Mouse (Mus musculus): ENCODE results near the gene Vmn1r32.

Vmn1r32 gene

GRCm38 (mm10) chr6:66559996-66560395, at the start of gene Vmn1r32:
Gene Vmn1r32, minus strand, starts transcription at chr6:66560096.
- DNase-seq (ENCODE audit: low spot score): no peak

DNA sequence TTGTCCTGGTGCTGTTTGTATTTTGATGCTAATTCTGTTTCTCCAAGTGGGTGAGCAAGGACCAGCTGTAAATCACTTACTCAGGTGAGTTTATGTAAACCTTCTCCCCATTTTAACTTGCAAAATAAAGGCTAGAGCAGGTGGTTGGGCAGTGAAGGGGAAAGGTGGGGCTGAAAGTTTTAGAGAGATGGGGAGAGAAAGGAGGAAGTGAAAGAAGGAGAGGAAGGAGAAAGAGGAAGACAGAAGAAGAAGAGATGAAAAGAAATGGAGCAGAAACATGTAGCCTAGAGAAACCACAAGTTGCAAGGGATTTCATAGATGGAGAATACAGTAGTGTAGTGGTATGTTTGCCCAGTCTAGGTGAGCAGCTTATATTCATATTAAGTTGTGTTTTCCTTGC, 35.9 kb upstream of the Vmn1r32 start:
- DNase-seq (ENCODE audit: low spot score): no peak

DNA sequence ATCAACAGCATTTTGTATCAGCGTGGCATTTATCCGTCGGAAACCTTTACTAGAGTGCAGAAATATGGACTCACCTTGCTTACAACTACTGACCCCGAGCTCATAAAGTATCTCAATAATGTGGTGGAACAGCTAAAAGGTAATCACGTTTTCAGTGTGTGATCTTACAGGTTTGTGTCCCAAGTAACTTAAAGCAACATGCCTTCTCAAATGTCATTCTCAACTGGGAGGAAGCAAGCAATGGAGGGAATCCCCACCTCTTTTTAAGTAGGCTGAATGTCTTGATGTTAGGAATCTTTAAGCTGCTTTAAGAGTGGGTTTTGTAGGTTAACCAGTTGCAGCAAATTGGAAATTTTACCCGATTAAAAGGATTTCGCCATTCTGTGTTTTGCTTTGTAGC, 23.9 kb downstream of the Vmn1r32 start:
- peak; percentile 37 for DNase-seq (ENCODE audit: low spot score)

DNA sequence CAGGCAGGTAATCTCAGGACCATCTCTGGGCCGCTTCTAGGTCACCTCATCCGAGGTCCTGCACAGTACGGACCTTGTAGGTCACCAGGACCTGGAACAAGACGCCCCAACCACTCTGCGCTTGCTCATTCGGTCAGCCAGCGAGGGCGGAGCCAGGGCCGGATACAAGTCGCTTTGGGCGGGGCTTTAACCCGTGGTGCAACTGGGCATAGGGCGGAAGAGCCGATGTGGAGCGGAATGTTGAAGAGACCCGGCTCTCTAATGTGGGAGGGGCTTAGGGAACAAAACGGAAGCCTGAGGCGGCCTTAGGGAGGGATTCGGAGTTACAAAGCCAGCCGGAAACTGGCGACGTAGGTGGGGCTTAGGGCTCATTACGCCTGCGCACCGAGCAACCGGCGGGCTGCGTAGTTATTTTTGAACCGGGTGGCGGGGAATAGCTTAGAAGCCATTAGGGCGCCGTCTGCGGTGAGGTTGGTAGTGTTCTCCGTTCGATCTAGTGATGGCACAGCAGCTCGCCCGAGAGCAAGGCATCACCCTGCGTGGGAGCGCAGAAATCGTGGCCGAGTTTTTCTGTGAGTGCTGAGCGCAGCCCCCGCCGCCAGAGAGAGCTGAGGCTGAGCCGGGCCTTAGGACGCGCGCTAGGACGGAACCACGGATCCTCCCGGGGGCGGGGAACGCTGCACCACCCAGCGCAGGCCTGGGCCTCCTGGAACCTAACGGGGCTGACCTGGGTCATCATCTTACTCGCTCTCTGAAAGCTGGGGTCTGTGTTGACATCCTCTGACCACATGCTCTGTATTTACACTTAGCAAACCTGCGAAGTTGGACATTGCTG, 24.7 kb downstream of the Vmn1r32 start, which contains the start of gene Mad2l1:
Mad2l1 (plus strand) TSS at position 363 of the 835 bp plus-strand sequence.
- DNase-seq (ENCODE audit: low spot score): peak; percentile 100

GRCm38 (mm10) chr6:66534366-66534941, 25.4 kb downstream of the Vmn1r32 start:
- no peak for DNase-seq (ENCODE audit: low spot score)

- peak; percentile 88 for DNase-seq (ENCODE audit: low spot score)
Measured at GRCm38 (mm10) chr6:66533241-66533640, 26.7 kb downstream of the Vmn1r32 start.

DNA sequence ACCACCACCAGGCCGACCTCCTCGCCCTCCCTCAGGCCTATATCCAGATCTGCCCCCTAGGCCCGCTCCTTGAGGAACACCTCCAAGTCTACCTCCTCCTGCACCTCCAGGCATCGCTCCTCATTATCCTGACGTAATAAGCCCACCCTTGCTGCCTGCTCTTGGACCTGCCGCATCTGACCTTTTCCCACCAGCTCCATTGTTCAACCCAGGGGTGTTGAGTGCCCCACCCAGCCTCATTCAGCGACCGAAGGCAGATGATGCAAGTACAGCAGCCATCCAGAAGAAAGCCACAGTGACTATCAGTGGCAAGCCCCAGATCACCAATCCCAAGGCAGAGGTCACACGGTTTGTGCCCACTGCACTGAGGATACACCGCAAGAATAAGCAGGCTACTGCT, 31.5 kb downstream of the Vmn1r32 start:
- no peak for DNase-seq (ENCODE audit: low spot score)

GRCm38 (mm10) chr6:66516368-66516767, 43.5 kb downstream of the Vmn1r32 start:
- no peak for DNase-seq (ENCODE audit: low spot score)

Data from embryo, embryonic 10.5 days (tissue).